In the genomic region with DNA sequence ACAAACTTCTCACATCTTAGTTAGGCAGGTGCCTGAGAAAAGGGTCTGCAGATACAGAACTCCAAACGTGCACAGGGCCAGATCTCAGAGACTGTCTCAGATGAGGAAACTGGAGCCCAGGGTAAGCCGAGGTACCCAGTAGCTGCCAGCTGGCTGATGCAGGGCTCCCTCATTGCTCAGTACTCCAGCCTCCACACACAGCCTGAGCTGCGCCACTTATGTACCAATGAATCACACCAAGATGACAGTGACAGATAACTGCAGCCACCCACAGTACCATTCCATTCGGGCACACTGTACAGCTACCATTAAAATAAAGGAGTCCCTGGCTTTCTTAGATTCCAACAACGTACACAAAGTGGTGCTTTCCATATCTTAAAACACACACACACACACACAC, we compare ENCODE assay signal across 8 mouse cellular contexts. TPM values are rescaled to one million over a fixed set of nuclear protein-coding genes. Genes with fewer than 3 reads are reported as not detected.
DNase-seq lines count a peak whose midpoint lies in the region; ATAC-seq and TF ChIP-seq lines count a peak whose summit lies in the region.

No protein-coding gene starts in this region.

- no peaks in the 10 kb centered on the region for H3K27me3 ChIP-seq in heart, embryonic 13.5 days (replicated peaks)
- H3K27me3 ChIP-seq in limb, embryonic 13.5 days, result peaks cover 8% of the 10 kb centered on the region

- intact Hi-C loops in heart, postnatal 36 days (cut with DNase I), result loop anchor here (1.0 kb wide), 1 partner anchor 26 kb away; no protein-coding TSS in a partner anchor

- TF ChIP-seq CTCF in olfactory bulb, adult 2 months (IDR thresholded peaks at IDR 0.05; ENCODE audit: insufficient read depth, low read depth, low read length), result no peak

- DNase-seq in heart, postnatal 36 days, result no peak
- peak; percentile 71 for DNase-seq in adrenal gland, postnatal 10 days
- peak; percentile 65 to 77 for DNase-seq in frontal cortex, postnatal 36 days (ENCODE audit: low spot score in 2 of 2)
- DNase-seq in ovary, postnatal 10 days (ENCODE audit: low spot score), result no peak

- ATAC-seq in heart, embryonic 13.5 days (ENCODE audit: extremely low read depth, insufficient number of reproducible peaks, low FRiP score, low TSS enrichment), result no peak
- no peak for ATAC-seq in limb, embryonic 13.5 days (ENCODE audit: low FRiP score, low read depth)
- no peak for ATAC-seq in granulocyte monocyte progenitor cell, adult 5-6 weeks (replicated peaks; ENCODE audit: poor library complexity, severe bottlenecking)

- H3K4me1 ChIP-seq in heart, embryonic 13.5 days, result peaks cover 72% of the 10 kb centered on the region
- peaks cover 52% of the 10 kb centered on the region for H3K4me1 ChIP-seq in limb, embryonic 13.5 days
- peaks cover 36% of the 10 kb centered on the region for H3K4me1 ChIP-seq in olfactory bulb, adult 2 months (ENCODE audit: control insufficient read depth, insufficient read depth, low read length)

- no peaks in the 10 kb centered on the region for H3K36me3 ChIP-seq in heart, embryonic 13.5 days
- H3K36me3 ChIP-seq in limb, embryonic 13.5 days, result no peaks in the 10 kb centered on the region

- H3K9me3 ChIP-seq in heart, embryonic 13.5 days, result no peaks in the 10 kb centered on the region
- H3K9me3 ChIP-seq in limb, embryonic 13.5 days, result no peaks in the 10 kb centered on the region

- peak overlapping the region; percentile 88 for H3K9ac ChIP-seq in heart, embryonic 13.5 days
- peak overlapping the region; percentile 25; the same call in 1 of the 2 replicates for H3K9ac ChIP-seq in limb, embryonic 13.5 days

- 58% methylated on average over 5 of the region's 5 CpGs for WGBS in heart, embryonic 13.5 days
- WGBS in limb, embryonic 13.5 days, result 62% methylated on average over 5 of the region's 5 CpGs
- WGBS in olfactory bulb, adult 2 months, result 25% methylated on average over 5 of the region's 5 CpGs

- H3K4me3 ChIP-seq in heart, embryonic 13.5 days, result peak overlapping the region; percentile 81
- peak overlapping the region; percentile 65; the same call in 1 of the 2 replicates for H3K4me3 ChIP-seq in limb, embryonic 13.5 days
- H3K4me3 ChIP-seq in olfactory bulb, adult 2 months (ENCODE audit: insufficient read depth, low read depth, low read length), result peak overlapping the region; percentile 30

- no peak for TF ChIP-seq POLR2A in olfactory bulb, adult 2 months (IDR thresholded peaks at IDR 0.05; ENCODE audit: insufficient read depth, low read depth, low read length)

- H3K27ac ChIP-seq in heart, embryonic 13.5 days (replicated peaks), result peak overlapping the region; percentile 58
- no peak overlapping the region for H3K27ac ChIP-seq in limb, embryonic 13.5 days
- peak overlapping the region; percentile 48 for H3K27ac ChIP-seq in olfactory bulb, adult 2 months (ENCODE audit: insufficient read depth, low read depth, low read length)

- peak overlapping the region; percentile 92 for H3K4me2 ChIP-seq in heart, embryonic 13.5 days
- peak overlapping the region; percentile 72 for H3K4me2 ChIP-seq in limb, embryonic 13.5 days (replicated peaks)

RNA-seq across cellular contexts. Expression of a gene that starts 1.4 kb away (rescaled TPM):
- polyA plus RNA-seq in heart, embryonic 13.5 days (2015; fragmentation: Nextera tagmentation; extraction: Ambion mirVana), result 2.7 and 3.1 TPM in 2 replicates
- total RNA-seq in heart, postnatal 36 days (2021), result 10 to 100 TPM in 1 of 2 experiments, 1 to 10 TPM in 1; 7.9 to 13.5 TPM
- total RNA-seq in adrenal gland, postnatal 10 days (2021), result 10 to 100 TPM; 15.6 to 37.9 TPM
- 3.3 TPM in 2 replicates for polyA plus RNA-seq in limb, embryonic 13.5 days (2015; fragmentation: Nextera tagmentation; extraction: Ambion mirVana)
- not detected in 2 replicates for polyA plus RNA-seq in olfactory bulb, adult 2 months (2012; ENCODE audit: insufficient read depth, insufficient read length, low replicate concordance, missing spikeins)
- 4.3 and 7.8 TPM in 2 replicates for total RNA-seq in granulocyte monocyte progenitor cell, adult 5-6 weeks (2014; fragmentation: Nextera tagmentation)
- 3.2 and 8.7 TPM in 2 replicates for total RNA-seq in granulocyte monocyte progenitor cell, adult 5-6 weeks (2017)

RNA-seq across cellular contexts. Expression of a gene that starts 36.7 kb away (rescaled TPM):
- 3.8 and 4.3 TPM in 2 replicates for polyA plus RNA-seq in heart, embryonic 13.5 days (2015; fragmentation: Nextera tagmentation; extraction: Ambion mirVana)
- total RNA-seq in heart, postnatal 36 days (2021), result 1 to 10 TPM; 4.6 to 5.4 TPM
- total RNA-seq in adrenal gland, postnatal 10 days (2021), result 1 to 10 TPM; 8.0 to 9.1 TPM
- 9.6 and 10.0 TPM in 2 replicates for polyA plus RNA-seq in limb, embryonic 13.5 days (2015; fragmentation: Nextera tagmentation; extraction: Ambion mirVana)
- polyA plus RNA-seq in olfactory bulb, adult 2 months (2012; ENCODE audit: insufficient read depth, insufficient read length, low replicate concordance, missing spikeins), result not detected in 2 replicates
- 5.2 and 7.0 TPM in 2 replicates for total RNA-seq in granulocyte monocyte progenitor cell, adult 5-6 weeks (2014; fragmentation: Nextera tagmentation)
- 4.6 and 5.6 TPM in 2 replicates for total RNA-seq in granulocyte monocyte progenitor cell, adult 5-6 weeks (2017)

RNA-seq across cellular contexts. Expression of a gene that starts 43.9 kb away (rescaled TPM):
- 61.5 and 70.9 TPM in 2 replicates for polyA plus RNA-seq in heart, embryonic 13.5 days (2015; fragmentation: Nextera tagmentation; extraction: Ambion mirVana)
- total RNA-seq in heart, postnatal 36 days (2021), result 10 to 100 TPM; 18.0 to 20.1 TPM
- total RNA-seq in adrenal gland, postnatal 10 days (2021), result 100 to 1,000 TPM in 1 of 2 experiments, 10 to 100 TPM in 1; 49.5 to 137 TPM
- polyA plus RNA-seq in limb, embryonic 13.5 days (2015; fragmentation: Nextera tagmentation; extraction: Ambion mirVana), result 114 and 117 TPM in 2 replicates
- polyA plus RNA-seq in olfactory bulb, adult 2 months (2012; ENCODE audit: insufficient read depth, insufficient read length, low replicate concordance, missing spikeins), result not detected in 2 replicates
- total RNA-seq in granulocyte monocyte progenitor cell, adult 5-6 weeks (2014; fragmentation: Nextera tagmentation), result 45.9 and 51.9 TPM in 2 replicates
- 29.1 TPM in 2 replicates for total RNA-seq in granulocyte monocyte progenitor cell, adult 5-6 weeks (2017)

RNA-seq across cellular contexts. Expression of a gene that starts 59.1 kb away (rescaled TPM):
- 92.0 and 107 TPM in 2 replicates for polyA plus RNA-seq in heart, embryonic 13.5 days (2015; fragmentation: Nextera tagmentation; extraction: Ambion mirVana)
- 10 to 100 TPM; 47.4 to 51.9 TPM for total RNA-seq in heart, postnatal 36 days (2021)
- total RNA-seq in adrenal gland, postnatal 10 days (2021), result 10 to 100 TPM; 82.9 to 83.7 TPM
- 163 and 172 TPM in 2 replicates for polyA plus RNA-seq in limb, embryonic 13.5 days (2015; fragmentation: Nextera tagmentation; extraction: Ambion mirVana)
- not detected in 2 replicates for polyA plus RNA-seq in olfactory bulb, adult 2 months (2012; ENCODE audit: insufficient read depth, insufficient read length, low replicate concordance, missing spikeins)
- 108 and 113 TPM in 2 replicates for total RNA-seq in granulocyte monocyte progenitor cell, adult 5-6 weeks (2014; fragmentation: Nextera tagmentation)
- total RNA-seq in granulocyte monocyte progenitor cell, adult 5-6 weeks (2017), result 109 and 111 TPM in 2 replicates

Comparison
In these comparisons a context has a peak if more than half of its experiments do, and no peak if none do; other contexts are left out.
1. H3K4me3 ChIP-seq: peak in every context shown above with its lines; median percentile 81 in heart, embryonic 13.5 days; 65 in limb, embryonic 13.5 days; 30 in olfactory bulb, adult 2 months.
2. DNase-seq: peak in adrenal gland, postnatal 10 days (single experiment) and frontal cortex, postnatal 36 days (2 of 2); none in heart, postnatal 36 days (0 of 2) and ovary, postnatal 10 days (single experiment).